Comparison of ENCODE assay signal across 15 mouse cellular contexts in the genomic region with DNA sequence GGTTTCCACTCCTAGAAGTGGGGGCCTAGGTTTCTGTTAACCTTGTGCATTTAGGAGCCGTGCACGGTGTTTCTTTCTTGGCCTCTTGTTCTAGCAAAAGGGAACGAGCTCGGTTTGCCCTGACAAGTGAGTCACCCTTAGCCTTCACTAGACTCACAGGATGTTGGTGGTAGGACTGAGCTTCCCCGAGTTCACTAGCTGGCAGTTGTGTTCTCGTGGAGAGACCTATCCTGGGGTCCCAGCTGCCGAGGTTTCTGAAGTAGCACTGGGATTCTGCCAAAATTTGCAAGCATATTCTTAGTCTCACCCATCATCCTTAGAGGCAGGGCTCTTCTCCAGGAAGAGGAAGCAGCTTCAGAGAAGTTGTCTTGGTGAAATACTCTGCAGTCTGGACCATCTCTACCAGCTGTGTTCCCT.
DNase-seq lines count a peak whose midpoint lies in the region; ATAC-seq lines count a peak whose summit lies in the region.
"Had no signal": no experiment of that assay in that cellular context is flagged by ENCODE, and none has a peak within 500 bp of the region (broad histone marks: within the 10 kb centered on the region; RNA-seq: fewer than 3 reads in every experiment).

No protein-coding gene starts in this region.

- H3K9ac ChIP-seq in embryonic facial prominence, embryonic 15.5 days: no peak overlapping the region
- no peak overlapping the region for H3K9ac ChIP-seq in kidney, embryonic 15.5 days
- H3K9ac ChIP-seq in intestine, embryonic 15.5 days: no peak overlapping the region

- peaks cover 50% of the 10 kb centered on the region for H3K4me1 ChIP-seq in embryonic facial prominence, embryonic 15.5 days
- H3K4me1 ChIP-seq in embryonic facial prominence, embryonic 10.5 days: peaks cover 82% of the 10 kb centered on the region
- H3K4me1 ChIP-seq in kidney, embryonic 15.5 days: peaks cover 62% of the 10 kb centered on the region
- H3K4me1 ChIP-seq in intestine, embryonic 15.5 days (replicated peaks): peaks cover 29% of the 10 kb centered on the region

- H3K36me3 ChIP-seq in embryonic facial prominence, embryonic 15.5 days: no peaks in the 10 kb centered on the region
- H3K36me3 ChIP-seq in embryonic facial prominence, embryonic 10.5 days (replicated peaks): no peaks in the 10 kb centered on the region
- H3K36me3 ChIP-seq in kidney, embryonic 15.5 days: no peaks in the 10 kb centered on the region
- no peaks in the 10 kb centered on the region for H3K36me3 ChIP-seq in intestine, embryonic 15.5 days
- H3K36me3 ChIP-seq: forebrain, embryonic 10.5 days had no signal

- H3K27me3 ChIP-seq in embryonic facial prominence, embryonic 15.5 days: no peaks in the 10 kb centered on the region
- H3K27me3 ChIP-seq in embryonic facial prominence, embryonic 10.5 days (replicated peaks; ENCODE audit: low read depth, poor library complexity, severe bottlenecking): peaks cover 83% of the 10 kb centered on the region
- H3K27me3 ChIP-seq in kidney, embryonic 15.5 days: no peaks in the 10 kb centered on the region
- no peaks in the 10 kb centered on the region for H3K27me3 ChIP-seq in intestine, embryonic 15.5 days (replicated peaks)
- H3K27me3 ChIP-seq: Patski had no signal

- DNase-seq in embryonic facial prominence, embryonic 10.5 days (ENCODE audit: low spot score): no peak
- no peak for DNase-seq in kidney, postnatal 10 days
- peak; percentile 4 for DNase-seq in induced T-regulatory cell, adult 2 months (ENCODE audit: low read depth)
- DNase-seq in ovary, postnatal 36 days (ENCODE audit: low spot score): no peak
- DNase-seq: B cell, adult 2 months; heart, adult 11 months; kidney, adult 2 months; spleen, adult 18-20 months; thymus, adult 2 months had no signal

- H3K9me3 ChIP-seq in embryonic facial prominence, embryonic 15.5 days (replicated peaks): no peaks in the 10 kb centered on the region
- no peaks in the 10 kb centered on the region for H3K9me3 ChIP-seq in embryonic facial prominence, embryonic 10.5 days
- H3K9me3 ChIP-seq in kidney, embryonic 15.5 days (replicated peaks): no peaks in the 10 kb centered on the region
- H3K9me3 ChIP-seq in intestine, embryonic 15.5 days: no peaks in the 10 kb centered on the region
- H3K9me3 ChIP-seq: forebrain, embryonic 10.5 days had no signal

- H3K4me2 ChIP-seq in embryonic facial prominence, embryonic 15.5 days (replicated peaks): no peak overlapping the region
- no peak overlapping the region for H3K4me2 ChIP-seq in kidney, embryonic 15.5 days
- H3K4me2 ChIP-seq in intestine, embryonic 15.5 days (replicated peaks): no peak overlapping the region

- 47% methylated on average over 7 of the region's 7 CpGs for WGBS in embryonic facial prominence, embryonic 15.5 days
- 83% methylated on average over 7 of the region's 7 CpGs for WGBS in embryonic facial prominence, embryonic 10.5 days
- 45% methylated on average over 7 of the region's 7 CpGs for WGBS in kidney, embryonic 15.5 days
- WGBS in intestine, embryonic 15.5 days: 50% methylated on average over 7 of the region's 7 CpGs

- peak overlapping the region; percentile 44; the same call in 1 of the 2 replicates for H3K27ac ChIP-seq in embryonic facial prominence, embryonic 15.5 days (replicated peaks)
- H3K27ac ChIP-seq in embryonic facial prominence, embryonic 10.5 days (replicated peaks): no peak overlapping the region; the same call in 1 of the 2 replicates
- H3K27ac ChIP-seq in kidney, embryonic 15.5 days: peak overlapping the region; percentile 35; the same call in 1 of the 2 replicates
- H3K27ac ChIP-seq in intestine, embryonic 15.5 days: no peak overlapping the region

- no peak overlapping the region for H3K4me3 ChIP-seq in embryonic facial prominence, embryonic 15.5 days (replicated peaks)
- no peak overlapping the region for H3K4me3 ChIP-seq in embryonic facial prominence, embryonic 10.5 days
- no peak overlapping the region for H3K4me3 ChIP-seq in kidney, embryonic 15.5 days (replicated peaks)
- H3K4me3 ChIP-seq in intestine, embryonic 15.5 days (replicated peaks): no peak overlapping the region
- H3K4me3 ChIP-seq: forebrain, embryonic 10.5 days had no signal

- no peak for ATAC-seq in embryonic facial prominence, embryonic 15.5 days (ENCODE audit: insufficient number of reproducible peaks, low FRiP score, low TSS enrichment, low read depth)
- ATAC-seq in kidney, embryonic 15.5 days (replicated peaks; ENCODE audit: low FRiP score): no peak
- ATAC-seq in CD4-positive, CD25-positive, alpha-beta regulatory T cell, adult 4 months: peak; percentile 20
- no peak for ATAC-seq in intestine, embryonic 15.5 days
- ATAC-seq: Patski had no signal

Comparison
In these comparisons a context has a peak if more than half of its experiments do, and no peak if none do; other contexts are left out.
1. H3K27ac ChIP-seq: peak in embryonic facial prominence, embryonic 15.5 days (single experiment) and kidney, embryonic 15.5 days (single experiment); none in embryonic facial prominence, embryonic 10.5 days (single experiment) and intestine, embryonic 15.5 days (single experiment).